Mouse (Mus musculus) ES-Bruce4 (cell line): Measurements from ENCODE around the gene Fv1. TPM values are rescaled to one million over a fixed set of nuclear protein-coding genes. Genes with fewer than 3 reads are reported as not detected.
A peak's percentile ranks its signal among the peaks of the same experiment; 100 is the strongest.

Source experiments
- H3K27ac ChIP-seq: 2 replicates; pipeline ENCODE4 v1.5.1; 2012; ENCODE audit warnings: low read length, inconsistent platforms; ENCODE audit not compliant: insufficient read depth
- H3K27me3 ChIP-seq: 2 replicates; pipeline ENCODE4 v1.6.1; 2012; ENCODE audit warnings: mild to moderate bottlenecking, low read length, inconsistent platforms; ENCODE audit not compliant: control insufficient read depth, poor library complexity, insufficient read depth, severe bottlenecking
- H3K36me3 ChIP-seq: 2 replicates; pipeline ENCODE4 v1.6.1; 2012; ENCODE audit warnings: inconsistent platforms, mild to moderate bottlenecking, low read length, moderate library complexity; ENCODE audit not compliant: control insufficient read depth, poor library complexity, insufficient read depth, severe bottlenecking
- H3K4me1 ChIP-seq: one replicate; pipeline ENCODE4 v1.8.1; 2011; ENCODE audit warnings: low read length; ENCODE audit not compliant: control insufficient read depth, insufficient read depth
- H3K4me3 ChIP-seq: 2 replicates; pipeline ENCODE4 v1.5.1; 2011; ENCODE audit warnings: low read depth, mild to moderate bottlenecking, low read length
- H3K9ac ChIP-seq: 2 replicates; pipeline ENCODE4 v1.6.1; 2012; ENCODE audit warnings: low read depth, mild to moderate bottlenecking, inconsistent platforms; ENCODE audit not compliant: poor library complexity, severe bottlenecking
- H3K9me3 ChIP-seq: replicated peaks from 2 replicates; pipeline ENCODE4 v1.6.1; 2012; ENCODE audit warnings: mild to moderate bottlenecking, low read length, inconsistent platforms; ENCODE audit not compliant: control insufficient read depth, poor library complexity, insufficient read depth, severe bottlenecking
- CTCF ChIP-seq: IDR thresholded peaks from one replicate; pipeline ENCODE4 v1.8.1; 2011; ENCODE audit warnings: low read depth, low read length
- EP300 ChIP-seq: IDR thresholded peaks from 2 replicates; pipeline ENCODE4 v1.6.1; 2011; ENCODE audit warnings: low read depth, low read length; ENCODE audit not compliant: insufficient read depth
- POLR2A ChIP-seq: IDR thresholded peaks from one replicate; pipeline ENCODE4 v1.8.1; 2011; ENCODE audit warnings: low read length; ENCODE audit not compliant: insufficient read depth
- polyA plus RNA-seq: library from polyadenylated mRNA; stranded (reverse); fragments of >200 nt; gene quantifications from 2 replicates; pipeline ENCODE4 v1.2.4, GENCODE M21; 2011; ENCODE audit warnings: low read depth; ENCODE audit not compliant: missing spikeins, insufficient read depth, insufficient read length

Fv1 gene
- polyA plus RNA-seq, 1 experiment, result 12.6 TPM

GRCm38 (mm10) chr4:147902906-147903500, 34.2 kb downstream of the Fv1 start:
- no peak overlapping the region for H3K9ac ChIP-seq
- no peaks in the 10 kb centered on the region for H3K36me3 ChIP-seq
- TF ChIP-seq POLR2A (no peak), EP300 (no peak), CTCF (no peak)
- H3K9me3 ChIP-seq, result no peaks in the 10 kb centered on the region
- no peak overlapping the region for H3K4me3 ChIP-seq
- H3K4me1 ChIP-seq, result peaks cover 2% of the 10 kb centered on the region
- H3K27me3 ChIP-seq, result no peaks in the 10 kb centered on the region
- no peak overlapping the region for H3K27ac ChIP-seq

- Histone ChIP-seq H3K27me3 (no peaks in the 10 kb centered on the region), H3K4me3 (no peak overlapping the region), H3K27ac (no peak overlapping the region), H3K4me1 (peaks cover 2% of the 10 kb centered on the region), H3K36me3 (no peaks in the 10 kb centered on the region), H3K9ac (no peak overlapping the region), H3K9me3 (no peaks in the 10 kb centered on the region)
- no peak for TF ChIP-seq CTCF
- no peak for TF ChIP-seq EP300
- TF ChIP-seq POLR2A, result no peak
These were observed 34.8 kb downstream of the Fv1 start for GRCm38 (mm10) chr4:147903601-147904000.

GRCm38 (mm10) chr4:147904313-147905089, 35.7 kb downstream of the Fv1 start, which contains the start of gene Mfn2:
Mfn2 (minus strand) TSS chr4:147904704.
- Histone ChIP-seq H3K9me3 (no peaks in the 10 kb centered on the region), H3K27me3 (no peaks in the 10 kb centered on the region), H3K9ac (peak within 1 kb of the TSS; percentile 67), H3K27ac (no peak within 1 kb of the TSS), H3K36me3 (no peaks in the 10 kb centered on the region), H3K4me1 (peaks cover 4% of the 10 kb centered on the region), H3K4me3 (peak within 1 kb of the TSS; percentile 86)
- no peak for TF ChIP-seq EP300
- TF ChIP-seq POLR2A, result no peak
- TF ChIP-seq CTCF, result no peak

GRCm38 (mm10) chr4:147905090-147905659, 36.4 kb downstream of the Fv1 start:
- H3K9me3 ChIP-seq, result no peaks in the 10 kb centered on the region
- H3K9ac ChIP-seq, result no peak overlapping the region
- H3K27me3 ChIP-seq, result no peaks in the 10 kb centered on the region
- no peak overlapping the region for H3K4me3 ChIP-seq
- peaks cover 4% of the 10 kb centered on the region for H3K4me1 ChIP-seq
- H3K36me3 ChIP-seq, result no peaks in the 10 kb centered on the region
- no peak for TF ChIP-seq EP300
- TF ChIP-seq CTCF, result no peak
- no peak for TF ChIP-seq POLR2A
- H3K27ac ChIP-seq, result no peak overlapping the region

GRCm38 (mm10) chr4:147906230-147906629, 37.5 kb downstream of the Fv1 start:
- Histone ChIP-seq H3K9ac (no peak overlapping the region), H3K36me3 (no peaks in the 10 kb centered on the region), H3K27ac (no peak overlapping the region), H3K27me3 (no peaks in the 10 kb centered on the region), H3K9me3 (no peaks in the 10 kb centered on the region), H3K4me1 (peaks cover 4% of the 10 kb centered on the region), H3K4me3 (no peak overlapping the region)
- TF ChIP-seq CTCF (no peak), EP300 (no peak), POLR2A (no peak)

GRCm38 (mm10) chr4:147909486-147909885, 40.7 kb downstream of the Fv1 start:
- H3K36me3 ChIP-seq, result no peaks in the 10 kb centered on the region
- peaks cover 4% of the 10 kb centered on the region for H3K4me1 ChIP-seq
- no peaks in the 10 kb centered on the region for H3K27me3 ChIP-seq
- H3K4me3 ChIP-seq, result no peak overlapping the region
- H3K9ac ChIP-seq, result no peak overlapping the region
- no peaks in the 10 kb centered on the region for H3K9me3 ChIP-seq
- no peak overlapping the region for H3K27ac ChIP-seq
- no peak for TF ChIP-seq POLR2A
- TF ChIP-seq EP300, result no peak
- TF ChIP-seq CTCF, result no peak
